Mouse (Mus musculus) ES-E14 (cell line): Measurements from ENCODE around the gene Cers6. TPM values are rescaled to one million over a fixed set of nuclear protein-coding genes. Genes with fewer than 3 reads are reported as not detected.

Experiments
- DNase-seq: peaks from one replicate; pipeline ENCODE4 v3.0.0-alpha.2; 2013; ENCODE audit warnings: low read depth, low spot score
- H3K27ac ChIP-seq: 2 replicates; pipeline ENCODE4 v1.5.1; 2012; ENCODE audit warnings: low read depth, mild to moderate bottlenecking, low read length, moderate library complexity, mixed read lengths; ENCODE audit not compliant: poor library complexity, insufficient read depth, severe bottlenecking
- H3K36me3 ChIP-seq: 2 replicates; pipeline ENCODE4 v1.6.1; 2012; ENCODE audit warnings: mild to moderate bottlenecking, low read length, moderate library complexity, mixed read lengths; ENCODE audit not compliant: control insufficient read depth, poor library complexity, insufficient read depth, severe bottlenecking
- H3K4me1 ChIP-seq, 2 experiments: fragments of 150-350 bp in 1 of 2; sonication (generic) in 1 of 2; 2 replicates each; pipeline ENCODE4 v1.6.1; 2012; ENCODE audit warnings: low read length in 2 of 2, mild to moderate bottlenecking in 1 of 2, mixed read lengths in 1 of 2; ENCODE audit not compliant: control insufficient read depth in 2 of 2, insufficient read depth in 2 of 2, poor library complexity in 1 of 2
- H3K4me3 ChIP-seq, 2 experiments: fragments of 150-350 bp in 1 of 2; sonication (generic) in 1 of 2; 2 replicates each; pipeline ENCODE4 v1.5.1; 2012; ENCODE audit warnings: low read length in 2 of 2, low read depth in 1 of 2, mild to moderate bottlenecking in 1 of 2, mixed read lengths in 1 of 2; ENCODE audit not compliant: insufficient read depth in 1 of 2, poor library complexity in 1 of 2, severe bottlenecking in 1 of 2
- H3K9ac ChIP-seq: 2 replicates; pipeline ENCODE4 v1.6.1; 2012; ENCODE audit warnings: low read depth, mild to moderate bottlenecking, low read length, mixed read lengths; ENCODE audit not compliant: poor library complexity, insufficient read depth, severe bottlenecking
- H3K9me3 ChIP-seq: fragments of 150-350 bp; sonication (generic); 2 replicates; pipeline ENCODE4 v1.6.1; 2012; ENCODE audit warnings: low read depth, mild to moderate bottlenecking, low read length; ENCODE audit not compliant: control insufficient read depth, insufficient read depth
- CHD2 ChIP-seq: IDR thresholded peaks from 2 replicates; pipeline ENCODE4 v1.6.1; 2014; ENCODE audit warnings: mild to moderate bottlenecking, low read depth, low read length, inconsistent platforms
- HCFC1 ChIP-seq: IDR thresholded peaks from 2 replicates; pipeline ENCODE4 v1.6.1; 2012; ENCODE audit warnings: low read length, inconsistent platforms, borderline replicate concordance; ENCODE audit not compliant: insufficient read depth
- MAFK ChIP-seq: IDR thresholded peaks from 2 replicates; pipeline ENCODE4 v1.6.1; 2014; ENCODE audit warnings: mild to moderate bottlenecking, low read depth, low read length, inconsistent platforms; ENCODE audit not compliant: insufficient read depth
- ZC3H11A ChIP-seq: IDR thresholded peaks from 2 replicates; pipeline ENCODE4 v1.6.1; 2012; ENCODE audit warnings: low read depth, mild to moderate bottlenecking, inconsistent platforms, low read length, borderline replicate concordance
- ZNF384 ChIP-seq: IDR thresholded peaks from 2 replicates; pipeline ENCODE4 v1.6.1; 2012; ENCODE audit warnings: low read depth, low read length, inconsistent platforms
- in situ Hi-C, 2 experiments: fragments of 600-800 bp; cut with MboI; formaldehyde crosslinking; loops; one replicate each; pipeline ENCODE4 v1.15.1; 2025; ENCODE audit warnings: low sequenced_read_pairs in 2 of 2, inconsistent platforms in 1 of 2; ENCODE audit not compliant: unreplicated experiment in 2 of 2
- total RNA-seq: library from RNA; depleted of rRNA; stranded (reverse); fragments of 300-350 nt; gene quantifications from 2 replicates; pipeline ENCODE4 v1.2.3, GENCODE M21; 2012

Cers6 gene
- total RNA-seq, 1 experiment: 33.6 TPM

- no peak overlapping the region for H3K27ac ChIP-seq
- TF ChIP-seq ZC3H11A (no peak), ZNF384 (peak; percentile 37; the same call in 1 of the 2 replicates)
- in situ Hi-C loops: no loop called here
- H3K9ac ChIP-seq: no peak overlapping the region
- no peaks in the 10 kb centered on the region for H3K36me3 ChIP-seq
- no peak for DNase-seq
- H3K4me3 ChIP-seq: no peak overlapping the region
- H3K4me1 ChIP-seq: peaks cover 0 to 1% of the 10 kb centered on the region in 2 experiments; a peak in 2 of 4 replicates
- no peaks in the 10 kb centered on the region for H3K9me3 ChIP-seq
Observed at GRCm38 (mm10) chr2:68932240-68932639, 71.0 kb downstream of the Cers6 start.

- Histone ChIP-seq H3K9ac (no peak overlapping the region), H3K9me3 (no peaks in the 10 kb centered on the region), H3K36me3 (no peaks in the 10 kb centered on the region), H3K27ac (no peak overlapping the region), H3K4me1 (peaks cover 0 to 1% of the 10 kb centered on the region in 2 experiments; a peak in 2 of 4 replicates), H3K4me3 (0 out of 4 replicates have a peak overlapping the region, but pooled peaks of 1 of the 2 experiments have one; percentile 0)
- TF ChIP-seq CHD2 (no peak), MAFK (no peak), ZC3H11A (no peak), ZNF384 (no peak), HCFC1 (no peak)
- no peak for DNase-seq
- in situ Hi-C loops: no loop called here
Observed at GRCm38 (mm10) chr2:68932656-68933055, 71.4 kb downstream of the Cers6 start.

- no peak for DNase-seq
- in situ Hi-C loops: no loop called here
- H3K4me1 ChIP-seq: peaks cover 0 to 1% of the 10 kb centered on the region in 2 experiments; a peak in 2 of 4 replicates
- H3K36me3 ChIP-seq: no peaks in the 10 kb centered on the region
- no peak overlapping the region for H3K27ac ChIP-seq
- no peak overlapping the region for H3K4me3 ChIP-seq
- no peaks in the 10 kb centered on the region for H3K9me3 ChIP-seq
- H3K9ac ChIP-seq: no peak overlapping the region
- TF ChIP-seq ZNF384: no peak
- no peak for TF ChIP-seq MAFK
- no peak for TF ChIP-seq ZC3H11A
- TF ChIP-seq HCFC1: no peak
- no peak for TF ChIP-seq CHD2
Observed at GRCm38 (mm10) chr2:68934651-68935050, 73.4 kb downstream of the Cers6 start.

GRCm38 (mm10) chr2:68935721-68936294 lies 74.6 kb downstream of the Cers6 start:
- no peak for DNase-seq
- Histone ChIP-seq H3K36me3 (no peaks in the 10 kb centered on the region), H3K4me1 (peaks cover 0 to 1% of the 10 kb centered on the region in 2 experiments; a peak in 2 of 4 replicates), H3K9me3 (no peaks in the 10 kb centered on the region), H3K4me3 (no peak overlapping the region), H3K9ac (no peak overlapping the region), H3K27ac (no peak overlapping the region)
- TF ChIP-seq CHD2 (no peak), ZNF384 (no peak), MAFK (no peak), ZC3H11A (no peak), HCFC1 (no peak)
- in situ Hi-C loops: no loop called here

GRCm38 (mm10) chr2:68936773-68937172 lies 75.5 kb downstream of the Cers6 start:
- TF ChIP-seq MAFK: no peak
- no peak for TF ChIP-seq CHD2
- Histone ChIP-seq H3K36me3 (no peaks in the 10 kb centered on the region), H3K4me1 (peaks cover 0 to 1% of the 10 kb centered on the region in 2 experiments; a peak in 2 of 4 replicates), H3K27ac (no peak overlapping the region), H3K4me3 (no peak overlapping the region), H3K9me3 (no peaks in the 10 kb centered on the region), H3K9ac (no peak overlapping the region)
- in situ Hi-C loops: no loop called here
- DNase-seq: no peak
